Mouse (Mus musculus) Patski (cell line): Measurements from ENCODE around the gene Olfr180. TPM values are rescaled to one million over a fixed set of nuclear protein-coding genes. Genes with fewer than 3 reads are reported as not detected.

Experiments
- ATAC-seq: fragments of 100-300 bp; one replicate; pipeline ENCODE4 v1.8.0; 2021
- CTCF ChIA-PET: fragments of 350-600 bp; sonication (Branson Sonifier 250); formaldehyde crosslinking; loops from one replicate; lab custom pipeline; 2022; ENCODE audit warnings: inconsistent platforms; lab: Charles Lee
- POLR2A ChIA-PET: fragments of 350-600 bp; sonication (Branson Sonifier 250); formaldehyde crosslinking; loops from one replicate; lab custom pipeline; 2022; ENCODE audit warnings: antibody characterized with exemption, inconsistent platforms; lab: Charles Lee
- DNase-seq: peaks from one replicate; pipeline ENCODE4 v3.0.0-alpha.2; 2011; ENCODE audit warnings: low read depth, low spot score
- H3K27me3 ChIP-seq: fragments of 371-371 bp; one replicate; pipeline ENCODE4 v1.5.1; 2021
- CTCF ChIP-seq: fragments of 100-300 bp; IDR thresholded peaks from one replicate; pipeline ENCODE4 v1.5.1; 2021
- in situ Hi-C: fragments of 300-500 bp; cut with MboI; formaldehyde crosslinking; loops from 3 replicates; pipeline ENCODE4 v1.11.1; 2018; ENCODE audit warnings: low pct_unique_long_range_greater_than_20kb, mixed read lengths
- polyA plus RNA-seq: library from polyadenylated mRNA; unstranded; gene quantifications from one replicate; pipeline ENCODE4 v1.2.3, GENCODE M21; 2021

Olfr180 gene
- not detected for polyA plus RNA-seq

DNA sequence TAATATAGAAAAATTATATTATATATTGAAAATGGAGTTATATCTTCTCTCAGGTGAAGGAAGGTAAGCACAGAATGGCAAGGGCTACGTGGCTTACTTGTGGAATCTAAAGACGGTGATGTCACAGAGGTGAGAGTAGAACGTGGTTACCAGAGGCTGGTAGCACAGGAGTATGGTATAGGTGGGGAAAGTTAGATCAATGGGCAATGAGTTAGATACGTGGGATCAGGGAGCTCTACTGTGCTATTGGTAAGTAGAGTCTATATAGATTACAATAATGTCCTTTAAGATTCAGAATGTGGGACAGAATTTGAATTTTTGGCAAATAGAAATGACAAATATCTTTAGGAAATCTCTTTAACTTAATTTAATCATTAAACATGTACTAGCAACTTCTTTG, at the start of gene Olfr180:
Olfr180 (minus strand) TSS at position 101 of the 400 bp plus-strand sequence.
- in situ Hi-C loops = no loop called here
- H3K27me3 ChIP-seq = no peaks in the 10 kb centered on the region
- ATAC-seq (no peak), DNase-seq (no peak)
- ChIA-PET CTCF (no interaction called here), POLR2A (no interaction called here)
- TF ChIP-seq CTCF = no peak

DNA sequence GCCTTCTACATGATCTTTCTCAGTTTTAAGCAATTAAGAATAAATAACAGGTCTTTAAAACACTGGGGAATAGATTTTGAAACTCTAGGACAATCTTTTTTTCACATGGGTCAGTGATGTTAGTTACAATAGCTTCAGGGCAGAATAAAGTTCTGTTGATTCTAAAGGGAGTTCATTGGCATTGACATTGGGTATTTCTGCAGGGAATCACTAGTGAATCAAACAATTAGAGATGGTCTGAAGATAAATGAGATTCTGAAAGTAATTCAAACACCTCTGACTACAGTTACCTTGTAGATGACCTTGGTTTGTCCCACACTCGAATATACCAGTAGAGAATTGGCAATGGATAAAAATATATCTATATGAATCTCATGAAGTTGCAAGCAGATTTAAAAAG, 537 bp downstream of the Olfr180 start, which contains the start of gene Olfr181:
Olfr181 (minus strand) TSS at position 101 of the 400 bp plus-strand sequence.
- CTCF ChIA-PET = no interaction called here
- DNase-seq (no peak), ATAC-seq (no peak)
- POLR2A ChIA-PET = no interaction called here
- H3K27me3 ChIP-seq = no peaks in the 10 kb centered on the region
- in situ Hi-C loops = no loop called here
- no peak for TF ChIP-seq CTCF

DNA sequence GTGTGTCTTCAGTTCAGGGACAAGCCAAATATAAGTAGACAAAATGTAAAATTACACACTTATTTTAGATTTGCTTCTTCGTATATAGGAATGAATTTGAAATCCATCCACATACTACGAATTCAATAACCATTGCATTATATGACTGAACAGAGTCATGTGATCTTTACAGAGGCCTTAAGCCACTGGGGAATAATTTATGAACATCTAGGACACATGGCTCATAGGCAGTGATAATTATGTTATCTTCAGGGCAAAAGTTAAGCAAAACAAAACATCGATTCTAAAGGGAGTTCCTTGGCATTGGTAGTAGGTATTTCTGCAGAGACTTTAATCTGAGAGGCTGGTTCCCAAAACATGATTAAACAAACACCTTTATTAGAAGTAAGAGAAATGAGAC, 37.2 kb downstream of the Olfr180 start, which contains the start of gene Olfr178:
Olfr178 (minus strand) TSS at position 101 of the 400 bp plus-strand sequence.
- ChIA-PET CTCF (no interaction called here), POLR2A (no interaction called here)
- no peaks in the 10 kb centered on the region for H3K27me3 ChIP-seq
- in situ Hi-C loops = no loop called here
- ATAC-seq = no peak
- TF ChIP-seq CTCF = no peak
- no peak for DNase-seq

DNA sequence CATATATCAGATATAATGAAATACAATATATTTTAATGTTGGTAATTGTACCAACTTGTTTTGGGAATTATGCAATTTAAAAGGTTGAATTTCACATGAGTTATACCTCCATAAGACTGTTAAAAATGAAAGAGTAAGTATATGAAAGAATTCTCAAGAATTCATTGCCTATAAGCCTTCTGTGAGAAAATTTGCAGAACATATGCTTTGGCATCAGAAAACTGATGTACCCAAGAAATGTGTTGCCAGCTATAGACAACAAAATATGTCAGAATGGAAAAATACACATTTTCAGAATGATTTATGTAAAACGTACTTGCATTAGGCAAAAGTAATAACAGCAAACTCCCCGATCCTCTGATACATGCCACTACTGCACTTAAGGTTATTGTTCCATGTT, 44.8 kb downstream of the Olfr180 start:
- DNase-seq (no peak), ATAC-seq (no peak)
- in situ Hi-C loops = no loop called here
- TF ChIP-seq CTCF = no peak
- POLR2A ChIA-PET = no interaction called here
- CTCF ChIA-PET = no interaction called here
- H3K27me3 ChIP-seq = no peaks in the 10 kb centered on the region

GRCm38 (mm10) chr16:58874668-58875067, 54.5 kb downstream of the Olfr180 start, which contains the start of gene Olfr177:
Olfr177 (minus strand) TSS chr16:58874768.
- no peak for DNase-seq
- no peak for TF ChIP-seq CTCF
- ChIA-PET CTCF (no interaction called here), POLR2A (no interaction called here)
- no peak for ATAC-seq
- no peaks in the 10 kb centered on the region for H3K27me3 ChIP-seq
- in situ Hi-C loops = loop anchor here (10.0 kb wide), 1 partner anchor 50 kb away; the partner anchor contains the start of gene Olfr175-ps1

Other genes with a start within 250 kb of the Olfr180 start
- gene Gpr15, start 210.3 kb downstream of the Olfr180 start, polyA plus RNA-seq = not detected
- 70.1 TPM for gene Cldnd1, start 201.5 kb downstream of the Olfr180 start, polyA plus RNA-seq
- not detected for gene Olfr172, start 166.2 kb downstream of the Olfr180 start, polyA plus RNA-seq
- gene Olfr173, start 129.1 kb downstream of the Olfr180 start, polyA plus RNA-seq = not detected
- gene Olfr175-ps1, start 102.6 kb downstream of the Olfr180 start, polyA plus RNA-seq = not detected
- not detected for gene Olfr177, start 54.6 kb downstream of the Olfr180 start, polyA plus RNA-seq
- gene Olfr178, start 37.3 kb downstream of the Olfr180 start, polyA plus RNA-seq = not detected
- not detected for gene Olfr181, start 637 bp downstream of the Olfr180 start, polyA plus RNA-seq
- not detected for gene Olfr183, start 66.0 kb upstream of the Olfr180 start, polyA plus RNA-seq
- gene Olfr186, start 100.9 kb upstream of the Olfr180 start, polyA plus RNA-seq = not detected
- gene Olfr187, start 110.4 kb upstream of the Olfr180 start, polyA plus RNA-seq = not detected
- gene Olfr190, start 148.6 kb upstream of the Olfr180 start, polyA plus RNA-seq = not detected
- gene Olfr191, start 160.4 kb upstream of the Olfr180 start, polyA plus RNA-seq = not detected
- not detected for gene Olfr193, start 182.5 kb upstream of the Olfr180 start, polyA plus RNA-seq
- gene Olfr194, start 191.7 kb upstream of the Olfr180 start, polyA plus RNA-seq = not detected
- not detected for gene Olfr195, start 217.7 kb upstream of the Olfr180 start, polyA plus RNA-seq
- gene Olfr196, start 241.1 kb upstream of the Olfr180 start, polyA plus RNA-seq = not detected